In the genomic region with DNA sequence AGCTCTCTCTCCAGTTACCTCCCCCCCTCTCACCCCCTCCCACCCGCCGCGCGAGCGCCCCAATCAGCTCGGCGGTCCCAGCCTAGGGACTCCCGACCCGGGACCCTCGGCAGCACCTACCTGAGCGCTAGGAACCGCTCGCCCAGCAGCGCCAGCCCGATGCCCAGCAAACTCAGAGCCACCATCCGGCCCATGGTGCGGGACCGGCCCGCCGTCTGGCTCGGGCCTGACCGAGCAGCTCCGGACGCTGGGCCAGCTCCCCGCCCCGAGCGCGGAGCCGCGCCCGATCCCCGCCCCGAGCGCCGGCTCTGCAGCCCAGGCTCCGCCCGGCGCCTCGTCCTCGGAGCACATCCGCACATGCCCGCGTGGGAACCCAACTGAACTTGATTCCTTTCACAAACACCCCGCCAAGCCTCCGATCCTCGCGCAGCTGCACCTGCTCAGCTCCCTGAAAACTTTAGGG, we compare ENCODE assay signal across 7 mouse cellular contexts. TPM values are rescaled to one million over a fixed set of nuclear protein-coding genes. Genes with fewer than 3 reads are reported as not detected.
DNase-seq lines count a peak whose midpoint lies in the region; ATAC-seq lines count a peak whose summit lies in the region.

A gene (minus strand): TSS at position 364 of the 463 bp plus-strand sequence.

- H3K4me3 ChIP-seq in midbrain, embryonic 11.5 days (ENCODE audit: low read depth, low read length) = peak within 1 kb of the TSS; percentile 55

- H3K27me3 ChIP-seq in midbrain, embryonic 11.5 days (ENCODE audit: control insufficient read depth, insufficient read depth, low read length) = 0 out of 2 replicates have a peak, but pooled peaks cover 2% of the 10 kb centered on the region

- peak within 1 kb of the TSS; percentile 26; the same call in 1 of the 2 replicates for H3K27ac ChIP-seq in midbrain, embryonic 11.5 days (ENCODE audit: low read depth, low read length)

- peak within 1 kb of the TSS; percentile 72 for H3K9ac ChIP-seq in midbrain, embryonic 11.5 days (ENCODE audit: low read length)

- ATAC-seq in inflammation-experienced regulatory T-cells, adult 6 months = peak; percentile 61
- peak; percentile 96 for ATAC-seq in midbrain, embryonic 11.5 days (ENCODE audit: low FRiP score)

- peak; percentile 81 for DNase-seq in ZHBTc4 (ENCODE audit: low read depth, low spot score)
- DNase-seq in embryo, embryonic 10.5 days (ENCODE audit: low spot score) = peak; percentile 86
- DNase-seq in gastrocnemius, postnatal 25 days = peak; percentile 87
- peak; percentile 63 for DNase-seq in left cerebral cortex, postnatal 4 days
- DNase-seq in midbrain, embryonic 11.5 days (ENCODE audit: low spot score, missing footprints) = peak; percentile 97
- DNase-seq in spleen, adult 12 weeks (ENCODE audit: low spot score) = peak; percentile 82

- 0% methylated on average over 46 of the region's 47 CpGs for WGBS in midbrain, embryonic 11.5 days

- H3K9me3 ChIP-seq in midbrain, embryonic 11.5 days (ENCODE audit: control insufficient read depth, low read length) = no peaks in the 10 kb centered on the region

- peak within 1 kb of the TSS; percentile 71 for H3K4me2 ChIP-seq in midbrain, embryonic 11.5 days

- H3K4me1 ChIP-seq in midbrain, embryonic 11.5 days (ENCODE audit: control insufficient read depth, insufficient read depth, low read length) = peaks cover 6% of the 10 kb centered on the region; the same call in 1 of the 2 replicates

- intact Hi-C loops in left cerebral cortex, postnatal 4 days (cut with DNase I) = no loop called here

- H3K36me3 ChIP-seq in midbrain, embryonic 11.5 days (ENCODE audit: control insufficient read depth, insufficient read depth, low read length) = no peaks in the 10 kb centered on the region

RNA-seq across cellular contexts. Expression of the gene that starts here (rescaled TPM):
- 10 to 100 TPM; 14.8 to 17.5 TPM for total RNA-seq in gastrocnemius, postnatal 25 days (2021)
- polyA plus RNA-seq in inflammation-experienced regulatory T-cells, adult 6 months (2017; shearing (Covaris generic)) = 10 to 100 TPM; 49.3 to 90.7 (median 60.3) TPM
- total RNA-seq in left cerebral cortex, postnatal 4 days (2021) = 10 to 100 TPM in 1 of 2 experiments, 1 to 10 TPM in 1; 9.3 to 11.9 TPM
- polyA plus RNA-seq in midbrain, embryonic 11.5 days (2014; fragmentation: Nextera tagmentation; extraction: Ambion mirVana) = 23.0 and 28.4 TPM in 2 replicates

Comparison
In these comparisons a context has a peak if more than half of its experiments do, and no peak if none do; other contexts are left out.
1. Peak in every context shown above with its lines: DNase-seq, ATAC-seq, H3K4me3 ChIP-seq and H3K27ac ChIP-seq.